Mouse (Mus musculus): ENCODE data around the gene Lipt2. TPM values are rescaled to one million over a fixed set of nuclear protein-coding genes. Genes with fewer than 3 reads are reported as not detected.
A peak's percentile ranks its signal among the peaks of the same experiment; 100 is the strongest.

Gene Lipt2
- total and polyA plus RNA-seq, 2 experiments = 3.8 to 5.2 TPM

DNA sequence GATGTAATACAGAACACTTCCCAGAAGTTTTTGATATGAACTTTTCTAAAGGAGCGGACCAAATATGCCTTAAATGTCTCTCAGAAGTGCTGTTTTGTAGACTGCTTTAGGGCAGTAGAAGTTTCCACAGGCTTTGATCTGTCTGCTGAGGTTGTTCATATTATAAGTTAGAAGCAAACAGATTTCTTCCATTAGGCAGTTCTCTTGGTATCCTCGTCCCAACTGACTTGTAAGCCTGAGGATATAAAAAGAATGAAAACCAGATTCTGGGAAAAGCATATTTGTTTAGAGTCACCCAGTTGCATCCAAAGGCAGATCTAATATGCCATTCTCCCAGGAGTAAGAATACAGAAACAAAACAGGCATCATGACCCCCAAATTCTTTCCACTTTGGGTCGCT is 42.1 kb downstream of the Lipt2 start:
- no peaks in the 10 kb centered on the region; the same call in 1 of the 2 replicates for H3K79me2 ChIP-seq (ENCODE audit: control insufficient read depth, insufficient read depth, low read length)
- no peaks in the 10 kb centered on the region for H3K4me1 ChIP-seq (ENCODE audit: control insufficient read depth, insufficient read depth, low read length)
- no peak overlapping the region for H3K9ac ChIP-seq (ENCODE audit: low read depth, low read length)
- TF ChIP-seq POLR2A (IDR thresholded peaks at IDR 0.05; ENCODE audit: extremely low read depth, insufficient read depth, low read length) = no peak
- no peak for TF ChIP-seq CTCF (IDR thresholded peaks at IDR 0.05; ENCODE audit: low read depth, low read length)
- H3K36me3 ChIP-seq (ENCODE audit: control insufficient read depth, insufficient read depth, low read length) = no peaks in the 10 kb centered on the region
- H3K27ac ChIP-seq (replicated peaks; ENCODE audit: insufficient read depth, low read depth, low read length) = no peak overlapping the region
- no peak for DNase-seq (ENCODE audit: extremely low read depth, low read depth, low spot score)
- 89% methylated on average over 3 of the region's 3 CpGs for WGBS
- H3K4me3 ChIP-seq (ENCODE audit: insufficient read depth, low read depth, low read length) = no peak overlapping the region
- peaks cover 3% of the 10 kb centered on the region; the same call in 1 of the 2 replicates for H3K27me3 ChIP-seq (ENCODE audit: control insufficient read depth, insufficient read depth, low read length)

DNA sequence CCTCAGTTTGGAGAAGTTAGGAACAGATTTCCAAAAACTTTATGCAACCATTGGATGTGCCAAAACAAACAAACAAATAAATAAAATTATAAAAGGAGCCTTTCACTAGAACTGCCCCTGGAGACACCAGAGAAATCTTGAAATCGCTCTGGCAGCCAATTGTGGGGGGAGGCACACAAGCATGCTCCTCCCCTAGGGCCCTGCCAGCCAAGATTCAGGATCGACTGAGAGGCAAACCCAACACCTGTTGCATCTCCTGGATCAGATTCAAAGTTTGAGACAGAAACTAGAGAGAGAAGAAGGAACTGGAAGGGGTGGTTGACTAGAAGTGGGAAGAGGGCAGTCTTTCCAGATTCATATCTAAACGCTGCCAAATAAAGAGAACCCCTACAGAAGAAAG is 44.5 kb downstream of the Lipt2 start:
- H3K36me3 ChIP-seq (ENCODE audit: control insufficient read depth, insufficient read depth, low read length) = no peaks in the 10 kb centered on the region
- H3K4me1 ChIP-seq (ENCODE audit: control insufficient read depth, insufficient read depth, low read length) = peaks cover 15% of the 10 kb centered on the region; the same call in 1 of the 2 replicates
- H3K79me2 ChIP-seq (ENCODE audit: control insufficient read depth, insufficient read depth, low read length) = no peaks in the 10 kb centered on the region; the same call in 1 of the 2 replicates
- peak; percentile 40 for DNase-seq (ENCODE audit: extremely low read depth, low read depth, low spot score)
- 43% methylated on average over 3 of the region's 3 CpGs for WGBS
- H3K27me3 ChIP-seq (ENCODE audit: control insufficient read depth, insufficient read depth, low read length) = peaks cover 3% of the 10 kb centered on the region; the same call in 1 of the 2 replicates
- TF ChIP-seq POLR2A (IDR thresholded peaks at IDR 0.05; ENCODE audit: extremely low read depth, insufficient read depth, low read length) (no peak), CTCF (IDR thresholded peaks at IDR 0.05; ENCODE audit: low read depth, low read length) (no peak)
- H3K27ac ChIP-seq (replicated peaks; ENCODE audit: insufficient read depth, low read depth, low read length) = no peak overlapping the region
- H3K9ac ChIP-seq (ENCODE audit: low read depth, low read length) = no peak overlapping the region
- H3K4me3 ChIP-seq (ENCODE audit: insufficient read depth, low read depth, low read length) = no peak overlapping the region

DNA sequence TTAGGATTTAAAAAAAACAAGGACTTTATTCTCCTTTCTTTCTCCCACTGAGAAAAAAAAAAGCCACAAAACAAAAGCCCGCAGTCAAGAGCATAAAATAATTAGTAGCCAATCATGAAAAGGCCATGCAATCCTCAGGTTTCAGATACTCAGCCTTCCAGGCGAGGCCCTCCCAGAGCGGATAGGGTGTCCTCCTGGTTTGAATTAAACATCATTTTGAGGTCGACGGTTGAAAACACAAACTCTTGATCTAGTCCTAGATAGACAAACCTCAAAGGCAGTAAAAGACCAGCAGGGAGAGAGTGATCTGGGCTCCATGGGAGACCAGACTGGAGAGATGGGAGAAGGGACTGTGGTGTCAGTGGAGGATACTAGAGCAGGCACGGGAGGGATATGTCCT is 45.8 kb downstream of the Lipt2 start:
- no peak overlapping the region for H3K9ac ChIP-seq (ENCODE audit: low read depth, low read length)
- H3K27me3 ChIP-seq (ENCODE audit: control insufficient read depth, insufficient read depth, low read length) = peaks cover 3% of the 10 kb centered on the region; the same call in 1 of the 2 replicates
- no peak overlapping the region for H3K27ac ChIP-seq (replicated peaks; ENCODE audit: insufficient read depth, low read depth, low read length)
- H3K79me2 ChIP-seq (ENCODE audit: control insufficient read depth, insufficient read depth, low read length) = no peaks in the 10 kb centered on the region; the same call in 1 of the 2 replicates
- 95% methylated on average over 6 of the region's 6 CpGs for WGBS
- DNase-seq (ENCODE audit: extremely low read depth, low read depth, low spot score) = no peak
- TF ChIP-seq POLR2A (IDR thresholded peaks at IDR 0.05; ENCODE audit: extremely low read depth, insufficient read depth, low read length) (no peak), CTCF (IDR thresholded peaks at IDR 0.05; ENCODE audit: low read depth, low read length) (no peak)
- H3K4me1 ChIP-seq (ENCODE audit: control insufficient read depth, insufficient read depth, low read length) = peaks cover 15% of the 10 kb centered on the region; the same call in 1 of the 2 replicates
- no peaks in the 10 kb centered on the region for H3K36me3 ChIP-seq (ENCODE audit: control insufficient read depth, insufficient read depth, low read length)
- no peak overlapping the region for H3K4me3 ChIP-seq (ENCODE audit: insufficient read depth, low read depth, low read length)

DNA sequence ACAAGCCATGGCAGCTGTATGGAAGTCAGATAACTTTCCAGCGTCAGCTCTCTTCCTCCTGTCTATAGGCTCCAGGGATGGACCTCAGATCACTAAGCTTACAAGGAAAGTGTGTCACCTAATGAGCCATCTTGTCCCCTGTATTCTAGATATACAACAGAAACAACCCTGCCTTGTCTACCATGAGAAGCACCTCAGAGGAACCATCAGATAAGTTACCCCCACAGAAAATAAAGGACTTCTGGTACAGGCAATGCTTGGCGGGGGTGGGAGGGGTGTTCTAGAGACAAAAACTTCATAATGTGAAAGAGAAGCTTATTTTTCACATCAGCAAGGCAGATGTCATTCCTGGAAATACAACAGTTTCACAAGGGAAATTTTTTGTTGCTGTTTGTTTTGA is 47.1 kb downstream of the Lipt2 start:
- peaks cover 15% of the 10 kb centered on the region; the same call in 1 of the 2 replicates for H3K4me1 ChIP-seq (ENCODE audit: control insufficient read depth, insufficient read depth, low read length)
- no peak overlapping the region for H3K27ac ChIP-seq (replicated peaks; ENCODE audit: insufficient read depth, low read depth, low read length)
- H3K36me3 ChIP-seq (ENCODE audit: control insufficient read depth, insufficient read depth, low read length) = no peaks in the 10 kb centered on the region
- DNase-seq (ENCODE audit: extremely low read depth, low read depth, low spot score) = no peak
- TF ChIP-seq CTCF (IDR thresholded peaks at IDR 0.05; ENCODE audit: low read depth, low read length) (no peak), POLR2A (IDR thresholded peaks at IDR 0.05; ENCODE audit: extremely low read depth, insufficient read depth, low read length) (no peak)
- H3K27me3 ChIP-seq (ENCODE audit: control insufficient read depth, insufficient read depth, low read length) = peaks cover 3% of the 10 kb centered on the region; the same call in 1 of the 2 replicates
- no peak overlapping the region for H3K4me3 ChIP-seq (ENCODE audit: insufficient read depth, low read depth, low read length)
- no peaks in the 10 kb centered on the region; the same call in 1 of the 2 replicates for H3K79me2 ChIP-seq (ENCODE audit: control insufficient read depth, insufficient read depth, low read length)
- WGBS = 88% methylated on average over 2 of the region's 2 CpGs
- no peak overlapping the region for H3K9ac ChIP-seq (ENCODE audit: low read depth, low read length)

DNA sequence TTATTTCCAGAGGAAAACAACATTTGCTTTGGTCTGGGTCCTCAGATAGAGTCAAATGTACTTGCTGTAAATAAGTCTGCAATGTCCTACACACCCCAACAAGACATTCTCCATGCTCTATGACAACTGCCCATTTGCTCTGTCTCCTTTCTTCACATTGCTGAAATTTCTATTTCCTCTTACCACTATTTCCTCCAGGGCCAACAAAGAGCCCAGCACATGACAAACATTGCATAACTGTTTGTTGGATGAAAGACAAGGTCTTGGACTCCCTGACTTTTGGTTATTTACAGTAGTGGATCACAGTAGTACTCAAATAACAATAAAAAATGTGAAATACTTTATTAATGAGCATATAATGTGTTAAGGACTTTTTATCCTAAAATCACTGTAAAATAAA is 48.8 kb downstream of the Lipt2 start:
- Histone ChIP-seq H3K4me3 (ENCODE audit: insufficient read depth, low read depth, low read length) (no peak overlapping the region), H3K36me3 (ENCODE audit: control insufficient read depth, insufficient read depth, low read length) (no peaks in the 10 kb centered on the region), H3K4me1 (ENCODE audit: control insufficient read depth, insufficient read depth, low read length) (peaks cover 15% of the 10 kb centered on the region; the same call in 1 of the 2 replicates), H3K9ac (ENCODE audit: low read depth, low read length) (no peak overlapping the region), H3K27ac (replicated peaks; ENCODE audit: insufficient read depth, low read depth, low read length) (no peak overlapping the region; the same call in 1 of the 2 replicates), H3K27me3 (ENCODE audit: control insufficient read depth, insufficient read depth, low read length) (0 out of 2 replicates have a peak, but pooled peaks cover 3% of the 10 kb centered on the region), H3K79me2 (ENCODE audit: control insufficient read depth, insufficient read depth, low read length) (no peaks in the 10 kb centered on the region)
- DNase-seq (ENCODE audit: extremely low read depth, low read depth, low spot score) = peak; percentile 95
- TF ChIP-seq POLR2A (IDR thresholded peaks at IDR 0.05; ENCODE audit: extremely low read depth, insufficient read depth, low read length) = no peak
- no peak for TF ChIP-seq CTCF (IDR thresholded peaks at IDR 0.05; ENCODE audit: low read depth, low read length)

Other genes with a start within 250 kb of the Lipt2 start
- gene Rnf169, start 178.8 kb upstream of the Lipt2 start, total RNA-seq (2014; rRNA removed) = 27.6 and 31.5 TPM in 2 replicates
- gene Rnf169, start 178.8 kb upstream of the Lipt2 start, polyA plus RNA-seq (2012; rRNA removed) = 5.6 and 6.5 TPM in 2 replicates
- not detected in 2 replicates for gene Chrdl2, start 153.1 kb upstream of the Lipt2 start, total RNA-seq (2014; rRNA removed)
- 0.05 TPM in 1 of 2 replicates, not detected in the other for gene Chrdl2, start 153.1 kb upstream of the Lipt2 start, polyA plus RNA-seq (2012; rRNA removed)
- 8.9 and 9.0 TPM in 2 replicates for gene Pold3, start 37.7 kb upstream of the Lipt2 start, total RNA-seq (2014; rRNA removed)
- 2.7 and 3.8 TPM in 2 replicates for gene Pold3, start 37.7 kb upstream of the Lipt2 start, polyA plus RNA-seq (2012; rRNA removed)
- 1.8 and 4.5 TPM in 2 replicates for gene Kcne3, start 17.2 kb downstream of the Lipt2 start, total RNA-seq (2014; rRNA removed)
- gene Kcne3, start 17.2 kb downstream of the Lipt2 start, polyA plus RNA-seq (2012; rRNA removed) = 0.78 and 1.6 TPM in 2 replicates
- gene Pgm2l1, start 68.1 kb downstream of the Lipt2 start, total RNA-seq (2014; rRNA removed) = 3.5 and 3.6 TPM in 2 replicates
- gene Pgm2l1, start 68.1 kb downstream of the Lipt2 start, polyA plus RNA-seq (2012; rRNA removed) = 0.59 and 0.65 TPM in 2 replicates
- not detected in 2 replicates for gene P4ha3, start 126.2 kb downstream of the Lipt2 start, total RNA-seq (2014; rRNA removed)
- 0.10 TPM in 2 replicates for gene P4ha3, start 126.2 kb downstream of the Lipt2 start, polyA plus RNA-seq (2012; rRNA removed)
- 4.5 and 5.9 TPM in 2 replicates for gene C2cd3, start 213.0 kb downstream of the Lipt2 start, total RNA-seq (2014; rRNA removed)
- 5.1 TPM in 2 replicates for gene C2cd3, start 213.0 kb downstream of the Lipt2 start, polyA plus RNA-seq (2012; rRNA removed)
- 9.8 and 10.9 TPM in 2 replicates for gene Ppme1, start 213.0 kb downstream of the Lipt2 start, total RNA-seq (2014; rRNA removed)
- gene Ppme1, start 213.0 kb downstream of the Lipt2 start, polyA plus RNA-seq (2012; rRNA removed) = 55.2 and 59.1 TPM in 2 replicates